Mouse (Mus musculus) testis, adult 2 months (tissue): ENCODE data around the gene S100a2. TPM values are rescaled to one million over a fixed set of nuclear protein-coding genes. Genes with fewer than 3 reads are reported as not detected.

ENCODE experiments used
- H3K27ac ChIP-seq: fragments of 200-500 bp; 2 replicates; pipeline ENCODE4 v1.5.1; 2012; ENCODE audit warnings: low read depth, low read length; ENCODE audit not compliant: control insufficient read depth, insufficient read depth
- H3K27me3 ChIP-seq: fragments of 200-500 bp; 2 replicates; pipeline ENCODE4 v1.6.1; 2012; ENCODE audit warnings: mild to moderate bottlenecking, low read length, moderate library complexity; ENCODE audit not compliant: control insufficient read depth, insufficient read depth
- H3K36me3 ChIP-seq: fragments of 200-500 bp; 2 replicates; pipeline ENCODE4 v1.6.1; 2012; ENCODE audit warnings: mild to moderate bottlenecking, low read length; ENCODE audit not compliant: control insufficient read depth, insufficient read depth
- H3K4me1 ChIP-seq: fragments of 200-500 bp; 2 replicates; pipeline ENCODE4 v1.6.1; 2012; ENCODE audit warnings: low read length; ENCODE audit not compliant: control insufficient read depth, insufficient read depth
- H3K4me3 ChIP-seq: fragments of 200-500 bp; 2 replicates; pipeline ENCODE4 v1.5.1; 2012; ENCODE audit warnings: low read depth, mild to moderate bottlenecking, low read length, moderate library complexity, mixed read lengths; ENCODE audit not compliant: control insufficient read depth
- CTCF ChIP-seq: fragments of 200-500 bp; IDR thresholded peaks from 2 replicates; pipeline ENCODE4 v1.5.1; 2012; ENCODE audit warnings: low read depth, mild to moderate bottlenecking, inconsistent platforms, low read length, moderate library complexity; ENCODE audit not compliant: control insufficient read depth, insufficient read depth, insufficient replicate concordance
- POLR2A ChIP-seq: fragments of 200-500 bp; IDR thresholded peaks from 2 replicates; pipeline ENCODE4 v1.6.1; 2012; ENCODE audit warnings: low read depth, mild to moderate bottlenecking, inconsistent platforms, low read length, moderate library complexity; ENCODE audit not compliant: control insufficient read depth
- polyA plus RNA-seq: library from polyadenylated mRNA; depleted of rRNA; stranded (reverse); fragments of >200 nt; gene quantifications from 2 replicates; pipeline ENCODE4 v1.2.3, GENCODE M21; 2012; rRNA removed

The S100a2 gene
- polyA plus RNA-seq, 1 experiment: not detected

- TF ChIP-seq CTCF: no peak
- no peaks in the 10 kb centered on the region for H3K27me3 ChIP-seq
- H3K4me1 ChIP-seq: no peaks in the 10 kb centered on the region
These were observed 41.9 kb downstream of the S100a2 start for GRCm38 (mm10) chr3:90631984-90632383.

GRCm38 (mm10) chr3:90638511-90639275, 48.6 kb downstream of the S100a2 start:
- Histone ChIP-seq H3K4me3 (no peak overlapping the region), H3K4me1 (no peaks in the 10 kb centered on the region), H3K27me3 (no peaks in the 10 kb centered on the region), H3K36me3 (no peaks in the 10 kb centered on the region), H3K27ac (no peak overlapping the region)
- no peak for TF ChIP-seq POLR2A
- TF ChIP-seq CTCF: no peak

More at GRCm38 (mm10) chr3:90631984-90632383, 41.9 kb downstream of the S100a2 start:
- H3K4me3 ChIP-seq: no peak overlapping the region
- H3K36me3 ChIP-seq: no peaks in the 10 kb centered on the region
- H3K27ac ChIP-seq: no peak overlapping the region

DNA sequence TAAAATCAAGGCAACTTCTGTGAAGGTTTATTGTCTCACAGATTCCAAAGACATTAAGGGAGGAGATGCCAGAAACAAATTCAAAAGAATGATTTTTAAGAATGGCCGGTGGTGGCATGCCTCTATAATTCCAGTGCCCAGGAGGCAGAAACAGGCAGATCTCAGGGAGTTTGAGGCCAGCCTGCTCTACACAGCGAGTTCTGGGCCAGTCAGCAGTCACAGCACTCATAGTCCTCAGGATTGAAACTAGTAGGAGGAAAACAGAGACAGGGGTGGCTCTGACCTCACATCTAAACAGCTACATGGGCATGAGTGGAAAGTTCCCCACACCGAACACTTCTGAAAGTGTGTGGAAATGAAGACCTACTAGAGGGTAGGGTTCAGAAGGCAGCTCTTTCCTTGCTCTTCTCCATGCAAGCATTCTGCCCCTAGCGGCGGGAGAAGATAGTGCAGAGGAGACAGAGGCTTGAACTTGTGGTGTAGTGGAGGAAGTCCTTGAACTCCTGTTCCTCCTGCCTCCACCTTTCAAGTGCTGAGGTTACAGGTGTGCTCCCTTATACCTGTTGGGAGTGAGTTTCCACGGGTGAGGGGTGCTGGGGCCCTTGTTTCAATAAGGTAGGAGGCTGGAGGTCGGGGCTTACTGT, 49.6 kb downstream of the S100a2 start:
- no peak overlapping the region for H3K27ac ChIP-seq
- no peaks in the 10 kb centered on the region for H3K36me3 ChIP-seq
- H3K4me1 ChIP-seq: no peaks in the 10 kb centered on the region
- no peak overlapping the region for H3K4me3 ChIP-seq
- no peaks in the 10 kb centered on the region for H3K27me3 ChIP-seq
- TF ChIP-seq CTCF (peak; percentile 67; the same call in 1 of the 2 replicates), POLR2A (no peak)

DNA sequence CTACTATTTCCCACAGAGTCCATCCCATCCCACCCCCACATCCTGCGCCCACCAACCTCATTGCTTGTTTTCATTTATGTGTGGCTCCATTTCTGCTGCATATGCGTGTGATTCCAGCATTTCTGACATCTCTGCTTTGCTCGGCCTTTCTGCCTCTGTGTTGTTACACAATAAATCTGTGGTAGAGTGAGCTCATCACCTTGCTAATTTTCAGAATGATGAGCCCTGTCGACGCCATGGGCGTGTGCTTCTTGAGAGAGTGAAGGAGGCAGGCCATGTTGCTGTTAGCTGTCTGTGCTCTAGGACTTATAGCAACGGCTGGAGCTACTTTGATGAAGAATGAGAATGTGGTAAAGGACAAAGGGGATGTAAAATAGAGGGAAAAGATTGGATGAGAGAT, 50.9 kb downstream of the S100a2 start:
- H3K27me3 ChIP-seq: no peaks in the 10 kb centered on the region
- TF ChIP-seq POLR2A (no peak), CTCF (no peak)
- H3K4me3 ChIP-seq: no peak overlapping the region
- H3K27ac ChIP-seq: no peak overlapping the region
- H3K4me1 ChIP-seq: no peaks in the 10 kb centered on the region
- no peaks in the 10 kb centered on the region for H3K36me3 ChIP-seq

Other genes starting within 250 kb of the S100a2 start
- gene Slc27a3, start 200.3 kb upstream of the S100a2 start, polyA plus RNA-seq: 17.9 and 18.9 TPM in 2 replicates
- gene Ints3, start 156.6 kb upstream of the S100a2 start, polyA plus RNA-seq: 18.3 and 19.1 TPM in 2 replicates
- gene Npr1, start 124.4 kb upstream of the S100a2 start, polyA plus RNA-seq: 54.5 and 64.8 TPM in 2 replicates
- 30.8 and 33.2 TPM in 2 replicates for gene Ilf2, start 114.1 kb upstream of the S100a2 start, polyA plus RNA-seq
- gene Snapin, start 99.2 kb upstream of the S100a2 start, polyA plus RNA-seq: 33.5 and 42.2 TPM in 2 replicates
- 51.5 and 53.5 TPM in 2 replicates for gene Chtop, start 80.7 kb upstream of the S100a2 start, polyA plus RNA-seq
- gene S100a1, start 75.9 kb upstream of the S100a2 start, polyA plus RNA-seq: 16.8 and 17.6 TPM in 2 replicates
- gene S100a13, start 75.8 kb upstream of the S100a2 start, polyA plus RNA-seq: 2.9 and 3.2 TPM in 2 replicates
- 0.76 TPM in 1 of 2 replicates, not detected in the other for gene S100a14, start 63.4 kb upstream of the S100a2 start, polyA plus RNA-seq
- 2.9 and 7.7 TPM in 2 replicates for gene S100a16, start 53.0 kb upstream of the S100a2 start, polyA plus RNA-seq
- not detected in 2 replicates for gene S100a3, start 29.7 kb upstream of the S100a2 start, polyA plus RNA-seq
- not detected in 2 replicates for gene Gm42674, start 11.7 kb downstream of the S100a2 start, polyA plus RNA-seq
- 0.96 and 1.9 TPM in 2 replicates for gene S100a4, start 13.5 kb downstream of the S100a2 start, polyA plus RNA-seq
- gene S100a5, start 18.3 kb downstream of the S100a2 start, polyA plus RNA-seq: not detected in 2 replicates
- gene S100a6, start 22.6 kb downstream of the S100a2 start, polyA plus RNA-seq: 13.0 and 20.8 TPM in 2 replicates
- 0.07 TPM in 1 of 2 replicates, not detected in the other for gene S100a7a, start 63.8 kb downstream of the S100a2 start, polyA plus RNA-seq
- not detected in 2 replicates for gene S100a8, start 78.7 kb downstream of the S100a2 start, polyA plus RNA-seq
- gene S100a9, start 105.5 kb downstream of the S100a2 start, polyA plus RNA-seq: not detected in 2 replicates
- 3.1 and 3.3 TPM in 2 replicates for gene Pglyrp4, start 136.7 kb downstream of the S100a2 start, polyA plus RNA-seq
- gene Gm5849, start 187.6 kb downstream of the S100a2 start, polyA plus RNA-seq: not detected in 2 replicates